Mouse (Mus musculus) lung, postnatal 0 days (tissue): ENCODE data around the gene Casp9.

Experiments used
- CTCF ChIP-seq: IDR thresholded peaks from 2 replicates; pipeline ENCODE4 v1.5.1; 2016; ENCODE audit warnings: antibody characterized with exemption, mild to moderate bottlenecking
- EP300 ChIP-seq: IDR thresholded peaks from 2 replicates; pipeline ENCODE4 v1.6.1; 2016; ENCODE audit warnings: antibody characterized with exemption, mild to moderate bottlenecking, control low read depth

DNA sequence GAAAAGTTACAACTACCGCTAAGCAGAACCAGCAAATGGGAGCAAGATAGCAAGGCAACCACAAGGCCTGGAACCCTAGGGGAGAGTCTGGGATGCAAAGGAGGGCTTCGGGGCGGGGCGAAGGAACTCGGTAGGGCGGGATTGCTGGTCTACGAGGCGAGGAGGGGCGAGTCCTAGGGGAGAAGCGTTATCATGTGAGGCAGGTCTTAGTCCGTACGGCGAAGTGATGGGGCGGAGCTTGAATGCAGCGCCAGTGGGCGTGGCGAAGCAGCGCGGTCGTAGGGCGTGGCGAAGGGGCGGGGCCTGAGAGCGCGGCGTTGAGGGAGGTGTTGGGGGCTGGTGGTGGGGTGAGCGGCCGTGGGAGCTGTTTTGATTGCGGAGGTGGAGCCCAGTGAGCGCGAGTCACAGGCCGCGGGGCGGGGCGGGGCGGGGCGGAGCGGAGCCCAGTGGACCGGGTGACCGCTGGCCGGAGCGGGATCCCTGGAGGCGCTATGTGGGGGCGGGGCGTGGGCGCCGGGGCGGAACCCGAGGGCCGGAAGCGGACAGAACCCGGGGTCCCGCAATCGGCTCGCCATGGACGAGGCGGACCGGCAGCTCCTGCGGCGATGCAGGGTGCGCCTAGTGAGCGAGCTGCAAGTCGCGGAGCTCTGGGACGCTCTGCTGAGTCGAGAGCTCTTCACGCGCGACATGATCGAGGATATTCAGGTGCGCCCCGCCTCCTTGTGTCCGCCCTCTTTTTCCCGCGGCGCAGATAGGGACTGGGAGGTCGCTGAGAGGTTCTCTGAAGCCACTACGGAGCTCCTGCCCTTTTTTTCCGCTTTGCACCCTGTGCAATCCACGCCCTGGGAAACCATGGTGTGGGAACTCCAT is at the start of gene Casp9:
- peak; percentile 2; the same call in 1 of the 2 replicates for TF ChIP-seq CTCF
- no peak for TF ChIP-seq EP300
